Mouse (Mus musculus) MEL (cell line): ENCODE results near the gene Serpina3k.
"Not testable (repeated sequence)": the region's sequence is repeated elsewhere in the genome, so short reads cannot be mapped to it uniquely, and the experiment has no call there.

Source experiments
- CHD2 ChIP-seq: IDR thresholded peaks from 2 replicates; pipeline ENCODE4 v1.6.1; 2011; ENCODE audit warnings: low read length, improper control_type of control experiment
- CTCF ChIP-seq, 3 experiments: IDR thresholded peaks in 2 of 3; conservative IDR thresholded peaks in 1 of 3; 2 replicates each; pipeline ENCODE4 v1.5.1; 2011 to 2012; ENCODE audit warnings: low read length in 3 of 3, low read depth in 2 of 3, mild to moderate bottlenecking in 2 of 3, improper control_type of control experiment in 1 of 3, inconsistent platforms in 1 of 3, mixed read lengths in 1 of 3, moderate library complexity in 1 of 3; ENCODE audit not compliant: control insufficient read depth in 1 of 3, insufficient read depth in 1 of 3, poor library complexity in 1 of 3, severe bottlenecking in 1 of 3
- E2F4 ChIP-seq: IDR thresholded peaks from 2 replicates; pipeline ENCODE4 v1.6.1; 2011; ENCODE audit warnings: low read depth, low read length, improper control_type of control experiment, borderline replicate concordance
- ELF1 ChIP-seq: IDR thresholded peaks from 2 replicates; pipeline ENCODE4 v1.6.1; 2014; ENCODE audit warnings: low read depth, mild to moderate bottlenecking, inconsistent platforms, low read length, improper control_type of control experiment, moderate library complexity
- JUND ChIP-seq: IDR thresholded peaks from 2 replicates; pipeline ENCODE4 v1.6.1; 2011; ENCODE audit warnings: low read depth, mild to moderate bottlenecking, improper control_type of control experiment, low read length
- POLR2A ChIP-seq, 2 experiments: IDR thresholded peaks; 2 replicates each; pipeline ENCODE4 v1.6.1; 2011 to 2012; ENCODE audit warnings: low read length in 2 of 2, mild to moderate bottlenecking in 2 of 2, control low read depth in 1 of 2, improper control_type of control experiment in 1 of 2, low read depth in 1 of 2, moderate library complexity in 1 of 2; ENCODE audit not compliant: control insufficient read depth in 1 of 2, insufficient read depth in 1 of 2, poor library complexity in 1 of 2
- POLR2AphosphoS2 ChIP-seq: IDR thresholded peaks from 2 replicates; pipeline ENCODE4 v1.6.1; 2011; ENCODE audit warnings: low read length, improper control_type of control experiment
- RAD21 ChIP-seq: IDR thresholded peaks from 2 replicates; pipeline ENCODE4 v1.6.1; 2011; ENCODE audit warnings: mild to moderate bottlenecking, low read depth, low read length, improper control_type of control experiment
- SIN3A ChIP-seq: IDR thresholded peaks from 2 replicates; pipeline ENCODE4 v1.6.1; 2012; ENCODE audit warnings: low read length, improper control_type of control experiment, inconsistent platforms
- SMC3 ChIP-seq: IDR thresholded peaks from 2 replicates; pipeline ENCODE4 v1.6.1; 2011; ENCODE audit warnings: low read depth, low read length, improper control_type of control experiment
- USF2 ChIP-seq, 2 experiments: IDR thresholded peaks; 2 replicates each; pipeline ENCODE4 v1.6.1; 2011 to 2012; ENCODE audit warnings: improper control_type of control experiment in 2 of 2, low read length in 2 of 2, borderline replicate concordance in 1 of 2, inconsistent platforms in 1 of 2, low read depth in 1 of 2, mild to moderate bottlenecking in 1 of 2; ENCODE audit not compliant: insufficient read depth in 1 of 2
- ZC3H11A ChIP-seq: IDR thresholded peaks from 2 replicates; pipeline ENCODE4 v1.6.1; 2012; ENCODE audit warnings: low read depth, mild to moderate bottlenecking, inconsistent platforms, low read length, improper control_type of control experiment
- ZKSCAN1 ChIP-seq: IDR thresholded peaks from 2 replicates; pipeline ENCODE4 v1.6.1; 2012; ENCODE audit warnings: low read depth, mild to moderate bottlenecking, inconsistent platforms, low read length, improper control_type of control experiment, moderate library complexity
- ZMIZ1 ChIP-seq: IDR thresholded peaks from 2 replicates; pipeline ENCODE4 v1.6.1; 2012; ENCODE audit warnings: low read depth, mild to moderate bottlenecking, inconsistent platforms, low read length, improper control_type of control experiment, moderate library complexity

DNA sequence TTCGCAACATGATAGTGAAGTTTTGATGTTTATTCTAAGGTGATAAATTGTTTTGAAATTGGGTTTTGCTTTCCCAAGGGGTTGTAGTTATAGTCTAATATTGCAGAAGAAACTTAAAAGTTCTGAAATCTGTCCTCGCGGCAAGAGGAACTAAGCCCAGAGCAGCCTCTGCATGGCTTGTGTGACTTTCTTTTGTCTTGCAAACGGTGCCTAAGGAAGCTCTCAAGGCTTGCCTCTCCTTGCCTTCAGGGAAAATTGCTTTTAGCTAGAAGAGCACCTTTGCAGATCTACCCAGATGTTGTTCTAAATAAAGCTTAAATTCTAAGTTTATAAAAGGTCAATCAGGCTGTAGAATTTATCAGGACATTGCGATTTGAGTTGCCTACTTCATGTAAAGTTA, 40.5 kb downstream of the Serpina3k start:
- not testable (repeated sequence) for TF ChIP-seq ZMIZ1; CTCF (IDR thresholded peaks at IDR 0.05 in 2 of 3, conservative IDR thresholded peaks at IDR 0.05 in 1 of 3; ENCODE audit: control insufficient read depth in 1 of 3, insufficient read depth in 1 of 3, low read depth in 2 of 3, low read length in 3 of 3, poor library complexity in 1 of 3, severe bottlenecking in 1 of 3); POLR2A (IDR thresholded peaks at IDR 0.05; ENCODE audit: control insufficient read depth in 1 of 2, insufficient read depth in 1 of 2, low read depth in 1 of 2, low read length in 2 of 2, poor library complexity in 1 of 2); E2F4; ZC3H11A; CHD2; JUND; RAD21; POLR2AphosphoS2; SMC3; ZKSCAN1; SIN3A; ELF1; USF2 (IDR thresholded peaks at IDR 0.05; ENCODE audit: borderline replicate concordance in 1 of 2, insufficient read depth in 1 of 2, low read depth in 1 of 2, low read length in 2 of 2)
